Comparison of ENCODE assay signal across 26 mouse cellular contexts in genomic region chr2:31613781-31614180, GRCm38 (mm10). TPM values are rescaled to one million over a fixed set of nuclear protein-coding genes. Genes with fewer than 3 reads are reported as not detected.
DNase-seq lines count a peak whose midpoint lies in the region; ATAC-seq and TF ChIP-seq lines count a peak whose summit lies in the region.
"Had no signal": no experiment of that assay in that cellular context is flagged by ENCODE, and none has a peak within 500 bp of the region (broad histone marks: within the 10 kb centered on the region; RNA-seq: fewer than 3 reads in every experiment).

No protein-coding gene starts in this region.

- no peak; the same call in none of the 2 replicates for TF ChIP-seq RAD21 in CH12.LX (IDR thresholded peaks at IDR 0.05; ENCODE audit: low read depth, low read length)

- peak overlapping the region; percentile 76 for H3K27ac ChIP-seq in CH12.LX (ENCODE audit: insufficient read depth, low read depth)
- H3K27ac ChIP-seq: embryonic facial prominence, embryonic 15.5 days; forebrain, embryonic 15.5 days; hindbrain, embryonic 14.5 days had no signal

- H3K27me3 ChIP-seq in CH12.LX (replicated peaks) = no peaks in the 10 kb centered on the region
- H3K27me3 ChIP-seq: embryonic facial prominence, embryonic 15.5 days; forebrain, embryonic 15.5 days; heart, embryonic 12.5 days had no signal

- TF ChIP-seq EP300 in CH12.LX (IDR thresholded peaks at IDR 0.05; ENCODE audit: low read length) = no peak

- no peak overlapping the region for H3K9ac ChIP-seq in CH12.LX (ENCODE audit: insufficient read depth, low read depth)
- H3K9ac ChIP-seq: embryonic facial prominence, embryonic 15.5 days; forebrain, embryonic 15.5 days; heart, embryonic 12.5 days; hindbrain, embryonic 14.5 days had no signal

- peak; percentile 24 for DNase-seq in CD4-positive helper T cell, adult 2 months (ENCODE audit: low read depth, low spot score)
- DNase-seq in CH12.LX (ENCODE audit: extremely low read depth) = peak; percentile 52
- DNase-seq in brain, adult 2 months (ENCODE audit: low read depth, low spot score) = peak; percentile 31
- DNase-seq in left cerebral cortex, adult 9 months (ENCODE audit: low spot score in 2 of 2) = no peak
- no peak for DNase-seq in kidney, postnatal 36 days
- DNase-seq in cerebellum, adult 11 months = no peak
- DNase-seq: adrenal gland, postnatal 10 days; cerebellum, adult 18-20 months; cerebellum, adult 9-11 months; embryo, embryonic 11 days; gastrocnemius, postnatal 25 days had no signal

- H3K4me2 ChIP-seq in CH12.LX (ENCODE audit: insufficient read depth, low read depth, poor library complexity, severe bottlenecking) = peak overlapping the region; percentile 2; the same call in 1 of the 2 replicates
- H3K4me2 ChIP-seq: embryonic facial prominence, embryonic 15.5 days; forebrain, embryonic 15.5 days; heart, embryonic 12.5 days; hindbrain, embryonic 14.5 days had no signal

- H3K36me3 ChIP-seq in CH12.LX (replicated peaks in 1 of 2; ENCODE audit: control insufficient read depth in 1 of 2, insufficient read depth in 1 of 2, low read length in 1 of 2) = peaks cover 55 to 82% of the 10 kb centered on the region in 2 experiments

- no peaks in the 10 kb centered on the region for H3K79me2 ChIP-seq in CH12.LX (replicated peaks; ENCODE audit: control insufficient read depth, extremely low read depth, insufficient read depth, poor library complexity, severe bottlenecking)

- dilution Hi-C loops in CH12.LX (cut with MboI; ENCODE audit: extremely low pct_ligation_motif_present, extremely low pct_unique_long_range_greater_than_20kb, low sequenced_read_pairs) = no loop called here

- TF ChIP-seq POLR2A in CH12.LX (IDR thresholded peaks at IDR 0.05; ENCODE audit: low read depth, low read length) = no peak

- H3K9me3 ChIP-seq in CH12.LX (replicated peaks; ENCODE audit: low read length) = no peaks in the 10 kb centered on the region
- H3K9me3 ChIP-seq: embryonic facial prominence, embryonic 15.5 days; forebrain, embryonic 15.5 days; heart, embryonic 12.5 days; hindbrain, embryonic 10.5 days had no signal

- TF ChIP-seq CTCF in CH12.LX (conservative IDR thresholded peaks at IDR 0.05 in 1 of 2, IDR thresholded peaks at IDR 0.05 in 1 of 2; ENCODE audit: low read depth in 2 of 2, low read length in 2 of 2) = no peak

- peak overlapping the region in 2 of 3 experiments; percentile 32 to 54 for H3K4me3 ChIP-seq in CH12.LX (replicated peaks in 1 of 3; ENCODE audit: low read depth in 2 of 3, low read length in 2 of 3, poor library complexity in 1 of 3)
- H3K4me3 ChIP-seq: embryonic facial prominence, embryonic 15.5 days; forebrain, embryonic 15.5 days; heart, embryonic 12.5 days; hindbrain, embryonic 10.5 days had no signal

- in situ Hi-C loops in CH12.LX (cut with MboI; ENCODE audit: low pct_ligation_motif_present, low pct_unique_long_range_greater_than_20kb, low sequenced_read_pairs) = no loop called here

- peaks cover 34 to 60% of the 10 kb centered on the region in 2 experiments for H3K4me1 ChIP-seq in CH12.LX (ENCODE audit: control insufficient read depth in 1 of 2, insufficient read depth in 2 of 2)
- H3K4me1 ChIP-seq: embryonic facial prominence, embryonic 15.5 days had no signal

- peak; percentile 65 for ATAC-seq in inflammation-experienced regulatory T-cells, adult 6 months
- ATAC-seq: forebrain, embryonic 15.5 days; intestine, postnatal 0 days had no signal

TF ChIP-seq in CH12.LX, 34 proteins besides CTCF, POLR2A, EP300 and RAD21:
- peak; percentile 60; the same call in 1 of the 2 replicates for TF ChIP-seq ELF1 (IDR thresholded peaks at IDR 0.05; ENCODE audit: low read depth, low read length)
- no peak for TF ChIP-seq SMC3 (IDR thresholded peaks at IDR 0.05; ENCODE audit: low read depth, low read length)
TF ChIP-seq in CH12.LX: peak in this region for 1.

RNA-seq across cellular contexts. Expression of gene Prdm12, which starts 26.1 kb away (rescaled TPM):
- total RNA-seq in CH12.LX (2012; rRNA removed) (not detected in 2 replicates), CH12.LX (2014; rRNA removed) (not detected in 2 replicates)
- polyA plus RNA-seq in CH12.LX (2012; ENCODE audit: insufficient read length, low read depth) = not detected in 2 replicates
- not detected for polyA plus RNA-seq in inflammation-experienced regulatory T-cells, adult 6 months (2017; shearing (Covaris generic))
- total RNA-seq: adrenal gland, postnatal 10 days; adrenal gland, postnatal 4 days; gastrocnemius, adult 18-20 months; gastrocnemius, postnatal 25 days; granulocyte monocyte progenitor cell, adult 5-6 weeks; heart, adult 8-10 months; heart, postnatal 25 days; MEL had no signal
- polyA plus RNA-seq: C2C12; heart, embryonic 12.5 days; heart, embryonic 16.5 days; intestine, postnatal 0 days had no signal

RNA-seq across cellular contexts. Expression of gene Fubp3, which starts 41.3 kb away (rescaled TPM):
- 33.5 and 36.8 TPM in 2 replicates for total RNA-seq in CH12.LX (2012; rRNA removed)
- total RNA-seq in CH12.LX (2014; rRNA removed) = 64.2 and 68.6 TPM in 2 replicates
- 52.3 and 57.3 TPM in 2 replicates for polyA plus RNA-seq in CH12.LX (2012; ENCODE audit: insufficient read length, low read depth)
- polyA plus RNA-seq in inflammation-experienced regulatory T-cells, adult 6 months (2017; shearing (Covaris generic)) = 10 to 100 TPM; 54.1 to 59.4 (median 54.4) TPM

RNA-seq across cellular contexts. Expression of gene Exosc2, which starts 56.7 kb away (rescaled TPM):
- total RNA-seq in CH12.LX (2012; rRNA removed) (104 and 139 TPM in 2 replicates), CH12.LX (2014; rRNA removed) (167 and 183 TPM in 2 replicates)
- 110 and 134 TPM in 2 replicates for polyA plus RNA-seq in CH12.LX (2012; ENCODE audit: insufficient read length, low read depth)
- polyA plus RNA-seq in inflammation-experienced regulatory T-cells, adult 6 months (2017; shearing (Covaris generic)) = 10 to 100 TPM; 31.9 to 50.4 (median 42.6) TPM

Comparison
In these comparisons a context has a peak if more than half of its experiments do, and no peak if none do; other contexts are left out.
1. DNase-seq: peak in CD4-positive helper T cell, adult 2 months (single experiment), CH12.LX (single experiment) and brain, adult 2 months (single experiment); none in left cerebral cortex, adult 9 months (0 of 2), kidney, postnatal 36 days (0 of 2) and cerebellum, adult 11 months (single experiment).